Mouse (Mus musculus) thymus, adult 2 months (tissue): ENCODE data around the gene Pcolce.

ENCODE experiments used
- CTCF ChIP-seq: fragments of 200-500 bp; IDR thresholded peaks from 2 replicates; pipeline ENCODE4 v1.5.1; 2012; ENCODE audit warnings: mild to moderate bottlenecking, control low read depth, low read length, moderate library complexity, borderline replicate concordance; ENCODE audit not compliant: control insufficient read depth, poor library complexity, insufficient read depth; ENCODE audit errors: extremely low read depth
- POLR2A ChIP-seq: fragments of 200-500 bp; IDR thresholded peaks from 2 replicates; pipeline ENCODE4 v1.6.1; 2012; ENCODE audit warnings: mild to moderate bottlenecking, low read length, control low read depth, moderate library complexity; ENCODE audit not compliant: control insufficient read depth, poor library complexity, insufficient read depth; ENCODE audit errors: extremely low read depth

GRCm38 (mm10) chr5:137660064-137660688, 46.6 kb upstream of the Pcolce start:
- TF ChIP-seq CTCF, result no peak
- no peak for TF ChIP-seq POLR2A
